Mouse (Mus musculus) T-cell, adult 2 months (primary cell): ENCODE data around the gene Pde5a.

Source experiments
- DNase-seq: peaks from one replicate; pipeline ENCODE4 v3.0.0; 2022; ENCODE audit warnings: low spot score

Pde5a gene

DNA sequence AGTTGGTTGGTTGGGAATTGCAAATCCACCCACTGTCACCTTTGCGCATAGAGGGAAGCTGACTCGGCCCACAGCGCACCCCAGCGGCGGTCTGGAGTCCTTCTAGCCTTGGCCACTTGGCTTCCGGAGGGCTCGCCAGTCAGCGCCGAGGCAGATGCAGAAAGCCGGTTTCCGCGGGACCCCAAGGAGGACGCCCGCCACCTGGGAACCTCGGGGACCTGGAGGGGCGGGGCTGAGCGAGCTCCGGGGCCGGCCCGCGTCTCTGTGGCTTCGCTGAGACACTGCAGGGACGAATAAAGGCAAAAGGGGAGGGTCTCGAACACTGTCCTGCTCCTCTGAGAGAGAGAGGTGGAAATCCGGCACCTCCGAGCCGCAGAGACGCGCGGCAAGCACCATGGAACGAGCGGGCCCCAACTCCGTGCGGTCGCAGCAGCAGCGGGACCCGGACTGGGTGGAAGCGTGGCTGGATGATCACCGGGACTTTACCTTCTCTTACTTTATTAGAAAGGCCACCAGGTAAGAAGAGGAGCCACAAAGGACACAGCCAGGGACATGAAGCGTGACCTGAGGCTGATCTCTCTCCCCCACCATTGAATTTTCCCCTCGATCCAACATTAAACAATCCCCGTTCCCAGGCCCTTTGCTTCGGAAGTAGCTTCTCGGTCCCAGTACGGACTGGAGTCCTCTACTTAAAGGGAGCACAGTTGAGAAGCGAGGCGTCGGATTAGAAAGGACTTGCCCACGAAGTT, at the start of gene Pde5a:
TSS of gene Pde5a (plus strand) at position 96 of the 749 bp plus-strand sequence.
- DNase-seq = peak; percentile 48

DNA sequence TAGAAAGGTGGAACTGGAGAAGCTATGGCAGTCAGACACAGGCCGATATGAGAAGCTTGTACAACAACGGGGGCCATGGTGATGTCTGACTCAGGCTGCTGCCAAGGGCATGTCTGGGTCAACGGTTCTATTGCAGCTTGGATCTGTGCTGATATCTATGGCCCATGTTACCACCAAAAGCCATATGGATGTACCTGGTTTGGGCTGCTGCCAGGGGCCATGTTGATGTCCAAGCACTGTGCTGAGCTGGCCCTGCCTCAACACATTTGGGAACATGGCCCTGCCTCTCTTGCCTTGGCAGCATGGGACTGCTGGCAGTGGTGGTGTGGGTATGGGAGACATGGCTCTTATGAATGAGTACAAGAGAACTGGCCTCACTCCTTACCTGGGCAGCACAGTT, 47.9 kb upstream of the Pde5a start:
- no peak for DNase-seq

DNA sequence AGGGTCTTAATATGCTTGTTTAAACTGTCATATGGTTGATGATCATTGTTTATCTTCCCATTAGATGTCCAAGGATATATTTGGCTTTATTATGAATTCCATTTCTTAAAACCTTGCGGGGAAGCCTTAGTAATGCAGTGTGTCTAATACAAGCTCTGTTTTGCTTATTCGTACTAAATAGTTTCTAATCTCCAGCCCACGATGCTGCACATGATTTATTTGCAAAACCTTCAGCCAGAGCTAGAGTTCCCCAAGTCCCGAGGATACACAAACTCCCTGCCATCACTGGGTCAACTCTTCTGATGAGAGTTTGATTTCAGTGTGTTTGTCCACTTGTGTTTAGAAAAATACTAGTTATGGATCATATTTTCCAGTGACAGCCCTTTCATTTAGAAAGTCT, 46.4 kb upstream of the Pde5a start:
- DNase-seq = no peak

GRCm38 (mm10) chr3:122684832-122685231, 43.9 kb upstream of the Pde5a start:
- DNase-seq = no peak

DNA sequence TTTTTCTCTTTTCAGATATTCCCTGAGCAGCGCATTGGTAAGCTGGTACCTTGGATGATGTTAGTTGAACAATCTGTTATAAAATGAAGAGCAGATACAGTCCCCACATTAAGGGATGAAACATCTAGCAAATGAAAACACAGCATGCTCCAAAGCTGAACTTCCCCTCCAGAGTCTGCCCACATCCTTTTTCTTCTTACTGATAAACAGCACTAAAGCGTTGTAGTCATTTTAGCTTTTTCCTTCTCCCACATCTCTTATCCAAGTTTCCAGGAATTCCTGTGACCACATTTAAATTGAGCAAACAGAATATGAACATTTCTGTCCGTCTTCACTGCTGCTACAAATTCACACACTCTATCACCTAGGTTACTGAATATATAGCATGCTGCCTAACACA, 35.7 kb upstream of the Pde5a start:
- no peak for DNase-seq

DNA sequence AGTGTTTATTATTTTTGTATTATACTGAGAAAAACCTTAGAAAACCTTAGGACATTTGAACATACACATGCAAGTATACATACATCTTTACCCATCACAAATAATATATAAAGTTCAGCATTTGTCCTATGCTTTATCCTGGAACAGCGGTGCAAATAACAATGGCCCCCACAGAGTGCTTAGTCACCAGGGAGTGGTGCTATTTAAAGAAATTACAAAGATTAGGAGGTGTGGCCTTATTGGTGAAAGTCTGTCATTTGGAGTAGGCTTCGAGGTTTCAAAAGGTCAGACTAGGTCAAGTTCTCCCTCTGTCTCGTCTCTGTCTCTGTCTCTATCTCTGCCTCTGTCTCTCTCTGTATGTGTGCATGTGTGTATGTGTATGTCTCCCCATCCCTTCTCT, 32.9 kb upstream of the Pde5a start:
- no peak for DNase-seq

- DNase-seq = no peak
Measured at GRCm38 (mm10) chr3:122696672-122697071, 32.1 kb upstream of the Pde5a start.

- DNase-seq = no peak
Measured at GRCm38 (mm10) chr3:122704209-122704608, 24.5 kb upstream of the Pde5a start.

DNA sequence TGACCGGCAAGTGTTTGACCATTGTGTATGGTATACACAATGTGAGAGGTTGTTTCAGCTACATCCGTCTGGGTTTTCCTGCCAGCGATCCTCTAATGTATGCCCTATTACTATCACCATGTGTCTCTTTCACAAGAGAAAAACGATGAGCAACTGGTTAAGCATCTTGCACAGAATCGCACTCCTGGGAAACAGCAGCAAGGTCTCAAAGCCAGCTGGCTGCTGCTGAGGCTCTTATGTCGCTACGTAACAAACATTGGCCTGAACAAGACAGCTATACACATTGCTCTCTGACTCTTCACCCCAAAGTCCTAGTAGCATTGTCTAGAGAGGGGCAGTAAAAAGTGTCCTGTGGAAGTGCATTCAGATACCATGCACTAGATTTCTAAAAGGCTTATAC, 23.5 kb upstream of the Pde5a start:
- no peak for DNase-seq

- no peak for DNase-seq
Measured at GRCm38 (mm10) chr3:122708485-122708884, 20.3 kb upstream of the Pde5a start.

- DNase-seq = no peak
Measured at GRCm38 (mm10) chr3:122710141-122710540, 18.6 kb upstream of the Pde5a start.

- no peak for DNase-seq
Measured at GRCm38 (mm10) chr3:122718631-122719030, 10.1 kb upstream of the Pde5a start.

DNA sequence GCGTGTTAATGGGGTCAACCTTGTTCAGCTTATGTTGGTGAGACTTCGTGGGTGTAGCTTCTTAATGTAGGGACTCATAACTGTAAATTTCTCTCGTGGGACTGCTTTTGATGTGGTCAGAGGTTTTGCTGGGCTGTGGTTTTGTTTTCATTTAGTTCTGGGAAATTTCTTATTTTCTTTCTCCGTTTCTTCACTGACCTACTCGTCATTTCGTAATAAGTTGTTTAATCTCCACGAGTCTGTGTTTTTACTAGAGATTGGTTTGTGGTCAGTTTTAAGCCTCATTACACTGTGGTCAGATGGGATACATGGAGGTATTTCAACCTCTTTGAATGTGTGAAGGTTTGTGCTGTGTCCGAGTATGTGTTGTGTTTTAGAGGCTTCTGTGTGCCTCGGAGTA, 7.2 kb upstream of the Pde5a start:
- DNase-seq = no peak

DNA sequence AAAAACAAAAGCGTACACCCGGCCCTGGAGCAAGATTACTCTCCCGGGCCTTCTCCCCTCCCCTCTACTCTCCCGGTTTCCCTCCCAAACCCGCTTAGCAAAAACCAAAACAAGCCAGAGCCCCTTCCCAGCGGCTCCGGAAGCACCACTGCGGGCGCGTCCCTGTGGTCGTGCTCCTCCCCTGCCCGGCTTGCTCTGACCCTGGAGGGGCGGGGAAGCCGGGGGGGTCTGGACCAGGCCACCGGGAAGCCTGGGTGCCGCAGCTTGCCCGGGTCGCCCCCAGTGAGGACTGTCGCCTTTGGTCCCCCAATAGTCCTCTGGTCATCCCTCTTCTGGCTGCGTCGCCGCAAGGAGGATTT, 833 bp downstream of the Pde5a start:
- no peak for DNase-seq

DNA sequence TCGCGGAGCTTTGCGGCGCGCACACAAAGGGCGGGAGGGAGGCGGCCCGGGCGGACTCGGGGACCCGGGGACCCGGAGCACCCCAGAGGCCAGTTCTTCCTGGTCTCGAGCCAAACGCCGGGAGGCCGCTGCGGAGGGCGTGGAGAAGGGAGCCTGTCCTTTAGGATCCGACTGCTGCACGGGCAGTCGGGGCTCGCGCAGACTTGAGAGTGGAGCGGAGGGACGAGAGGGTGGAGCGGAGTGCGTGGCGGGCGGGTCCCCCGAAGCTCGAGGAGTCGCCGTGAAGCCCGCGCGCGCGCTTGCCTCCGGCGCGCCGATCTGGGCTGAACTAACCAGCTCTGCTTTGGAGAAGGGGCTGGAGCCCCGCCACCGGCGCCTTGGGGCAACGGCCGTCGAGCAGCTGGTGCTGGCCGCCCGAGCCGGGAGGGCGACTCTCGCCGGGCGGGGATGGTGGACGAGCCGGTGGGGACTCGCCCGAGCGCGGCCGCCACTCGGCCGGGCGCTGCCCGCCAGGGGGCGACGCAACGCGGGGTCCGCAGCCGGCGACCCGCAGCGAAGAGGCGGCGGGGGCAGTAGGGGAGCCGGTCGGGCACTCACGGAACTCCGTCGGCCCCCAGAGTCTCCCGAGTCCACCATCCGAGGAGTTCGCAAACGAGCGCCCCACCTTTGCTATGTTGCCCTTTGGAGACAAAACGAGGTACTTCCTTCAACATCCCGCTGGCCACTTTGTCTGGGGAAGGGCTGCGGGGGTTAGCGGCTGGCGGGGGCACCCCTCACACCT, 1.4 kb downstream of the Pde5a start:
- DNase-seq = peak; percentile 23

- no peak for DNase-seq
Measured at GRCm38 (mm10) chr3:122730741-122731235, 2.0 kb downstream of the Pde5a start.

GRCm38 (mm10) chr3:122733806-122734205, 5.1 kb downstream of the Pde5a start:
- DNase-seq = no peak

DNA sequence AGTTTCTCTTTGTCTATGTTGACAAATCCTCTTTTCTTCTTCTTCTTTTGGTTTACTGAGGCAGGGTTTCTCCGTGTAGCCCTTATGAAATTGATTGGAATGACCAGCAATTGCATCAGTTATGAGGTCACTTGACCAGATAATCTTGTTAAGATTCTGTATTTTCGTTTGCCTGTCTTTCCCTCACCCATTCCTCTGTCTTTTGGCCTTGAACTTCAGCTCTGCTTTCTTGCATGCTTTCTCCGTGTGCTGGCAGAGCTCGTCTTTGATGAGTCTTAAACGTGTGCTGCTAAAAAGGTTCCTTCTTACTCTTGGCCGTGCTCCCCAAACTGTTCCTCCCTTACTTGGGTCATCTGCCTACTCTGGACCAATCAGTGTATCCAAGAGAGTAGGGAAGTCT, 5.6 kb downstream of the Pde5a start:
- no peak for DNase-seq

GRCm38 (mm10) chr3:122739460-122739859, 10.7 kb downstream of the Pde5a start:
- no peak for DNase-seq

DNA sequence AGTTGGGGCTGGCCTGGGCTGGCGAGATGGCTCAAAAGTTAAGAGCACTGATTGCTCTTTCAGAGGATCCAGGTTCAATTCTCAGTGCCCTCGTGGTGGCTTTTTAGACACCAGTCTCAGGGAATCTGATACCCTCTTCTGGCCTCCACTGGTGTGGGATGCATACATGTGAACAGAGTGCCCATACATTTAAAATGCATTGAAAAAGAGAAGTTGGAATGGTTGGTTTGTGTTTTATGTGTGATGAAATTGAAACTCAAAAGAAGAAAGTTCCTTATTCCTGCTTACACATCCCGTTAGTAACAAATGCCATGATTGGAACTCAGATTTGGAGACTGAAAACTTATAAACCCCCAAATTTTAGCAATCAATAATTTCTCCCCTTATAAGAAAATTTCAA, 15.5 kb downstream of the Pde5a start:
- DNase-seq = no peak

DNA sequence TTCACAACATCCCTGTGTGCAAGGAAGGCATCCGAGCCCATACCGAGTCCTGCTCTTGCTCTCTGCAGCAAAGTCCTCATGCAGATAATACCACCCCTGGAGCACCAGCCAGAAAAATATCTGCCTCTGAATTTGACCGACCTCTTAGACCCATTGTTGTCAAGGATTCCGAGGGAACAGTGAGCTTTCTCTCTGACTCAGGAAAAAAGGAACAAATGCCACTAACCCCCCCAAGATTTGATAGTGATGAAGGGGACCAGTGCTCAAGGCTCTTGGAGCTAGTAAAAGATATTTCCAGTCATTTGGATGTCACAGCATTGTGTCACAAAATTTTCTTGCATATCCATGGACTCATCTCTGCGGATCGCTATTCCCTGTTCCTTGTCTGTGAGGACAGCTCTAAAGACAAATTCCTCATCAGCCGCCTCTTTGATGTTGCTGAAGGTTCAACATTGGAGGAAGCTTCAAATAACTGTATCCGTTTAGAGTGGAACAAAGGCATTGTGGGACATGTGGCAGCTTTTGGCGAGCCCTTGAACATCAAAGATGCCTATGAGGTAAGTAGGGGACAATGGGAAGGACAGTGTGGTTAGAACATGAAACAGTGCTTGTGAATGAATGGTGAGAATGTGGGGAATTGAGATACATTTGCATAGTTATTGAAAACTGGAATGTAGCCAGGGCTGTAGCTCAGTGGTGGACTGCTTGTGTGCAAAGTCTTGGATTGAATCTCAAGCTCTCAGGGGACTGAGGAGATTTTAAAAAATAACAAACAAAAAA, 19.4 kb downstream of the Pde5a start:
- no peak for DNase-seq

- DNase-seq = no peak
Measured at GRCm38 (mm10) chr3:122763240-122763761, 34.6 kb downstream of the Pde5a start.
